Mouse (Mus musculus) mesoderm, embryonic 11.5 days (tissue): ENCODE results near the gene Phlpp1.
A peak's percentile ranks its signal among the peaks of the same experiment; 100 is the strongest.

Experiments used
- DNase-seq: peaks from one replicate; pipeline ENCODE4 v3.0.0-alpha.2; 2012; ENCODE audit warnings: low read depth, low spot score

The Phlpp1 gene

GRCm38 (mm10) chr1:106171241-106172220 lies at the start of gene Phlpp1:
Phlpp1 (plus strand) TSS chr1:106171752.
- DNase-seq: peak; percentile 99

GRCm38 (mm10) chr1:106126601-106127000 lies 45.0 kb upstream of the Phlpp1 start:
- DNase-seq: no peak

DNA sequence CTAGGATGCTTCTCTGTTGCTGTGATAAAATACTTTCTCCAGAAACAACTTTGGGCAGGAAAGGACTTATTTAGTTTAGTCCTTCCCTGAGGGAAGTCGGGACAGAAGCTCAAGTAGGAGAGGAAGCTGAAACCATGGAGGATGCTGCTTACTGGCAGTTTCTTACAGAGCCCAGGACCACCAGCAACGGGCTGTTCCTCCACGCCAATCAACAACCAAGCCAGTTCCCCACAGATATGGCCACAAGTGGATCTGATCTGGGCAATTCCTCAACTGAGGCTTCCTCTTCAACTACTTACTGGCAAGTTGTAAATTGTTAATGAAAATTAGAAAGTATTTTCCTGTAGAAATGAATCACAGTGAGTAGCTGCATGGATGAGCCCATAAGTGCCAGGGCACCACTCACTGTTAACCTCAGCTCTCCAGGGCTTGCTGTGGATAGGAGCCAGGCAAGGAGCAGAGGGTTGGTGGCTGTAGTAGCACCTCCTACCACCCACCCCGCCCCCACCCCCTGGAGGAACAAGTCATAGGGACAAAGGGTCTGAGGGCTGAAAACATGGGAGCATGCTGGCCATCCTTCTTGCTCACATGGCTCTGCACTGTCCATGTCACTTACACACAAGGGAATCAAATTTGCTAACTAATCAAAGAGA lies 39.7 kb upstream of the Phlpp1 start:
- peak; percentile 24 for DNase-seq

DNA sequence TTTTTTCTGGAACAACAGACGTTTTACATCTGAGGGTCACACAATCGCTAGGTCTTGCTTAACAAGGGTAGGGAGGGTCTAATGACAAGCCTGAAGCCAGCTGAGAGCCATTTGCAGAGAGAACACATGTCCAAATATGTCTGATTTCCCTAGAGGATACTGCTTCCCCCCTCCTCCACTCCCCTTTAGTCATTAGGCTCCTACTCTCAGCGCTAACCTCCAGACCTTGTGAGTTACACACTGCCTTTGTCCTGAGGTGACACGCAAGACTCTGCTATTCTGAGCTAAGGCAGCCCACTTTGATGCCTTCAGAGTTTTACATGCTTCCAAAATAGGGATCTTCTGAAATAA lies 39.2 kb upstream of the Phlpp1 start:
- DNase-seq: peak; percentile 27

DNA sequence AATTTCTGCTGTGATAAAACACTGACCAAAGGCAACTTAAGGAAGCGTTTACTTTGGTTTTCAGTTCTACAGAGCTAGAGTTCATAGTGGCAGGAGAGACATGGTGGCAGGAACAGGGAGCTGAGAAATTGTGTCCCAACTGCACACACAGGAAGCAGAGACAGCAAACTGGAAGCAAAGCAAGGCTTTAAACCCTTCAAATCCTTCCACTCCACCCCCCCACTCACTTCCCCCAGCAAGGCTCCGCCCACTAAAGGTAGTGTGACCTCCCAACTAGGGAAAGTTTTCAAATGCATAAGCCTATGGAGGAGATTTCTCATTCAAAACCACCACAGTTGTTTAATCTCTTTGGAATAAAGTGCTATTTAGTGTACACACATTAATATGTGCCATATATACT lies 32.9 kb upstream of the Phlpp1 start:
- no peak for DNase-seq

- no peak for DNase-seq
Measured at GRCm38 (mm10) chr1:106139137-106139536, 32.4 kb upstream of the Phlpp1 start.

DNA sequence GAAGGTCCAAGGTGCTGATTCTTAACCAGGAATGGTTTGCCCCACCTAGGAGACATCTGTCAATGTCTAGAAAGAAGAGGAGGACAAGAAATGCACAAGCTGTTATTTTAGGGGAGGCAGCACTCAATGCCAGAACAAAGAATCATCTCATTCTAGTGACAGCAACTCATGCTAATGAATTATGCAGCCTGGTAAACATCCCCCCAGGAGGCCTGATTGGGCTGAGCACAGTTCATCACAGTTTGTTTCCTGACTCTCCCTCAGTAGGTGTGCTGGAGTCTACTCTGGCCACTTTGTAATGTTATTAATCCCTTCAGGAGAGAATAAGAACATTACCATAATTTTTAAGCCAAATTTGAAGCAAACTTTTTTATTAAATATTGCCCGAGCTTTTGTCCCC lies 29.5 kb upstream of the Phlpp1 start:
- DNase-seq: no peak

- no peak for DNase-seq
Measured at GRCm38 (mm10) chr1:106144534-106144933, 27.0 kb upstream of the Phlpp1 start.

DNA sequence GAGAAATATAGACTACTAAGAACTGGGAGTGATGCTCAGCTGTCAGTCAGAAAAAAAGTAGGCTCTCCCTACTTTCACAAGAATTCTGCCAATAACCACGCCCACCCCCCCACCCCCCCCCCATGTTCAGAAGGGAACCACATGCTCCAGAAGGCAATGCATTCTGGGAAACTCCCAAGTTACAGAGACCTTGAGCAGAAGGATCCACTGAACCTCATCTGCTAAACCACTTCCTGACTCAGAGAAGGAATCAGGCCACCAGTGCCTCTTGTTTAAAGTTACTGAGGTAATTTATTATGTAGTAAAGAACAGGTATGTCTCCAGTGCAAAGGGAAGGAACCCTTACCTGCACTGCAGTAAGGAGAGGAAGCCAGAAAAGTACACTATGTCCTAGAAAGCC lies 26.5 kb upstream of the Phlpp1 start:
- no peak for DNase-seq

DNA sequence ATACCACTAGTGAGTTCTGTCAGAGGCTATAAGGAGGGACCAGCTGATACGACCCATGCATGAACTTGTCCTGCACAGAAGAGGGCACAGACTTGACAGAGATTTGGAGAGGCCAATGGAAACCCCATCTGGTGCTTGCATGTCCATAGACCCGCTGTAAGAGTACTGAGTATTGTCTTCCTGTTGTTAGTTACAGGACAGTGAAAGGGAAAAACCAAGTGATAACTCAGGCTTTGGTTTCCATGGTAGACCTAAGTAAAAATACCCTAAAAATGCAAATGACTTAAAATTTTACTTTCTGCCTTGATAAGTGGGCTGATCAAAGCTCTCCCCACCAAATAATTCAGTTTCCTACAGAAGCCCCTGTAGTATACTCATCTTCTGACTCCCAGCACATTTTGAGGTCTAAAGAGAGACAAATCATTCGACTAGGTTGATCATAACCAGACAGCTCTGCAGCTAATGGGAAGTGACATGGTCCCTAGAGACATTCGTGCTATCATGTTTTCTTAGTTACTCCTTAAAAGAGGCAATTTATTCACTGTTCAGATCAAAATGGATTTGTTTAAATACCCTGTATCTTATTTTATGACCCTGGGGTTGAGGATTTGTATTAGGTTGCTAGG lies 25.9 kb upstream of the Phlpp1 start:
- no peak for DNase-seq

GRCm38 (mm10) chr1:106148386-106149380 lies 22.9 kb upstream of the Phlpp1 start:
- DNase-seq: no peak

- no peak for DNase-seq
Measured at GRCm38 (mm10) chr1:106151846-106152245, 19.7 kb upstream of the Phlpp1 start.

DNA sequence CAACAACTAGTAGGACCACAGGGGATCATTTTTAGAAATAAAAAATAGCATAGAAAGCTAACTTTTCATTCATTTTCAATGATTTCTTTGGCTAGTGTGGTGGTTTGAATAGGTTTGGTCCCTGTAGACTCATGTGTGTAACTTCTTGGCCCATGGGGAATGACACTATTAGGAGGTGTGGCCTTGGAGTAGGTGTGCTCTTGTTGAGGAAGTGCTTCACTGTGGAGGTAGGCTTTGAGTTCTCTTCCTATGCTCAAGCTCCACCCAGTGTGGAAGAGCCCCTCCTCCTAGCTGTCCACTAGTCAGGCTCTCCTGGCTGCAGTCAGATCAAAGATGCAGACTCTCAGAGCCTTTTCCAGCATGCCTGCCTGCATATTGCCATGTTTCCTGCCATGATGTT lies 18.8 kb upstream of the Phlpp1 start:
- no peak for DNase-seq

- DNase-seq: no peak
Measured at GRCm38 (mm10) chr1:106154590-106154989, 17.0 kb upstream of the Phlpp1 start.

- no peak for DNase-seq
Measured at GRCm38 (mm10) chr1:106155087-106155567, 16.4 kb upstream of the Phlpp1 start.

DNA sequence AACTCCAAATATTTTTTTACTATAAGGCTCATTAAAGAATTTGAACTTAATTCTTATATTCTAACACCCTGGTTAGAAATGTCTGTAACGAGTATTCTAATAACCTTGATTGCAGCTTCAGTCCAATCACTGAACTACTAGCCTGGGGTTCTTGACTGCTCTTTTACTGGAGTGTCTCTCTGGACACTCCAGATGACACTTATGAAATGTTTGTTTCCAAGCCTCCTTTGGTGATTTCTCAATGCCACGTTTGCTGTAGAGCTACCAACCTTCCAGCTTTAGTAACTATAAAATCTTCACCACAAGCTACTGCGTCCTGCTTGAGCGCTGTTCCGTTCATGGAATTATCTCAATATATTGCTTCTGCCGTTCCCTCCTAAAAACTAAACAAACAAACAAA lies 15.8 kb upstream of the Phlpp1 start:
- no peak for DNase-seq

DNA sequence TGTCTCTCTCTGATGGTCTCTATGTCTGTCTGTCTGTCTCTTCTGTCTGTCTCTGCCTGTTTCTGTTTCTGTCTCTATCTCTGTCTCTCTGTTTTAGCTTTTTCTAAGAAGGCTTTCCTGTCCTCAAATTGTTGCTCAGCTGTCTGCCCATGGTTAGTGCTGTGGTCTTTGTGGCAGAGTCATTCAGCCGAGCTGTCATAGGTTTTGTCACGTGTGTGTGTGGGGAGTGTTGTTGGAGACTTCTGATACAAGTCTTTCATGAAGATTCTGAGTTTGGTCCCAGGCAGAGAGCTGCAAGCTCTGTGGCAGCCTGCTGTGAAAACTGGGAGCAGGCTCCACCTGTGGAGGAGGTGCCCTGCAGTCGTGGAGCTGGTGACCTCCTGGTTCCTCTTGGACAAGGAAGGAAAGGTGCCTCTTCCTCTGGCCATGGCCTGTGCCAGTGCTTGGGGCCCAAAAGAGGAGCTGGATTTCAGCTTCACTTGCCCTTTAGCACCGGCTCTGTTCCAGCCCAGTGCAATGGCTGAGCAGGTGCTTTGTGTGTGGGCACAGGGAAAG lies 13.5 kb upstream of the Phlpp1 start:
- no peak for DNase-seq

- no peak for DNase-seq
Measured at GRCm38 (mm10) chr1:106159667-106160066, 11.9 kb upstream of the Phlpp1 start.

DNA sequence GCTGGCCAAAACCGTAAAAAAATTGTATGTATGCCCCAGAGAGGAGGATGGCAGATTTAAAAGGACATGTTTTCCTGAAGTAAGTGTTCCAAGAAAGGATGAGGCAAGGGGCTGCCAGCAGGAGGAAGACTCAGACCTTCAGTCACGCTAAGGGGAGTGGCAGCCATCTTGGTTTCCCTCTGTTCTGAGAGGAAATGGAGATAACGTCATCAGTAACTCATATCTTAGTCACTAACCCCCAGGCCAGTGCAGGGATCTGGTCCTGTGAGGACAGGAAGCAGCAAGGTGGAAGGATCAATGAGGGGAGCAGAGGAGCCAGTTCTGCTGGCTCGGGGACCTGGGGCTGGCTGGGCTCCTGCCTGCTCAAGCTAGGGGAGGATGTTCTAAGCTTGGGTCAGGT lies 10.6 kb upstream of the Phlpp1 start:
- DNase-seq: no peak

GRCm38 (mm10) chr1:106162581-106162980 lies 9.0 kb upstream of the Phlpp1 start:
- DNase-seq: no peak

DNA sequence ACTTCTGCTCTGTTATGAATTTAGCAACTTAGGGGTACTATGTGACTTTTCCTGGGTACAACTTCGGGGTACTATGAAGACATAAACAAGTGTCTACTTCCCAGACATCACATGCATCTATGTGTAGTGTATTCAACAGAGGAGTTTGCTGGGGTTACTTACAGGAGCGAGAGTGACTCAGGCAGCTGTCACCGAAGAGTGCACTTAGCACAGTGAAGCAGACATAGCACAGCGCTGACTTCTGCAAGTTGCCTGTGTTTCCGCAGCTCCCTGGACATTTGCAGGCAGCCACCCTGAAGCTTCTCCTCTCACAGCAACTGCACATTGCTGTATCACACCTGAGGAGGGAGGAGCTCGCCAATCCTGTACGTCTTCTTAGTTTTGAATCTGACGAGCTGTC lies 8.2 kb upstream of the Phlpp1 start:
- DNase-seq: no peak
